Comparison of ENCODE assay signal across 10 mouse cellular contexts in the genomic region with DNA sequence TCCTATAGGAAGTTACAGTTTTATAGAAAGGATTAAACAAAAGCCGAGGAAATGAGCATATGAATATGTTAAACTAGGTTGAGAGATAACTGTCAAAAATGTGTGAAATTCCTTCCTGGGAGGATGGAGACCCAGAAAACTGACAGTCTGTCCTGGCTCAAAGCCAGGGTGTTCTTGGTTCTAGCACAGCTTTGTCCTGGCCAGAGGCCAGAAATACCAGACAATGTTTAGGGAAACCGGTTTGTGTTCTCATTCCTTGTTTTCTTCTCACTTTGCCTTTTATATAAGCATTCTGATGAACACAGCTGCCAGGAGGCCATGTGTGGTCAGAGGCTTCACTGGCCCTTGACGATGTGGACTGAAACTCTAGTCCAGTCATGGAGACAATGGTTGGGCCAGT.
DNase-seq lines count a peak whose midpoint lies in the region; ATAC-seq and TF ChIP-seq lines count a peak whose summit lies in the region.
"Had no signal": no experiment of that assay in that cellular context is flagged by ENCODE, and none has a peak within 500 bp of the region (broad histone marks: within the 10 kb centered on the region; RNA-seq: fewer than 3 reads in every experiment).

No protein-coding gene starts in this region.

- peak; percentile 42; the same call in 1 of the 2 replicates for ATAC-seq in forebrain, embryonic 14.5 days
- no peak for ATAC-seq in forebrain, embryonic 15.5 days (replicated peaks)
- ATAC-seq in midbrain, postnatal 0 days (ENCODE audit: low FRiP score) = no peak
- ATAC-seq in midbrain, embryonic 13.5 days = no peak
- ATAC-seq in forebrain, embryonic 11.5 days (replicated peaks; ENCODE audit: low FRiP score) = no peak

- H3K4me3 ChIP-seq in forebrain, embryonic 14.5 days (ENCODE audit: low read depth, low read length) = no peak overlapping the region
- no peak overlapping the region for H3K4me3 ChIP-seq in forebrain, embryonic 15.5 days
- H3K4me3 ChIP-seq in midbrain, postnatal 0 days (ENCODE audit: low read depth, low read length) = no peak overlapping the region
- H3K4me3 ChIP-seq in midbrain, embryonic 13.5 days (replicated peaks) = no peak overlapping the region
- H3K4me3 ChIP-seq in forebrain, embryonic 11.5 days (ENCODE audit: low read depth, low read length) = no peak overlapping the region
- H3K4me3 ChIP-seq: gastrocnemius, adult 2 months had no signal

- H3K9ac ChIP-seq in forebrain, embryonic 14.5 days (ENCODE audit: low read length) = no peak overlapping the region
- no peak overlapping the region for H3K9ac ChIP-seq in forebrain, embryonic 15.5 days (replicated peaks)
- H3K9ac ChIP-seq in midbrain, postnatal 0 days (replicated peaks; ENCODE audit: low read length, poor library complexity, severe bottlenecking) = no peak overlapping the region
- no peak overlapping the region for H3K9ac ChIP-seq in midbrain, embryonic 13.5 days (replicated peaks)
- no peak overlapping the region for H3K9ac ChIP-seq in forebrain, embryonic 11.5 days (ENCODE audit: low read length)

- H3K4me2 ChIP-seq in forebrain, embryonic 14.5 days (ENCODE audit: low read length) = no peak overlapping the region
- no peak overlapping the region for H3K4me2 ChIP-seq in forebrain, embryonic 15.5 days (replicated peaks)
- H3K4me2 ChIP-seq in midbrain, postnatal 0 days (ENCODE audit: low read depth, low read length, poor library complexity, severe bottlenecking) = no peak overlapping the region
- H3K4me2 ChIP-seq in midbrain, embryonic 13.5 days (replicated peaks) = no peak overlapping the region
- H3K4me2 ChIP-seq in forebrain, embryonic 11.5 days (ENCODE audit: low read depth, low read length, severe bottlenecking) = no peak overlapping the region
- H3K4me2 ChIP-seq: liver, embryonic 11.5 days had no signal

- H3K4me1 ChIP-seq in forebrain, embryonic 14.5 days (ENCODE audit: control insufficient read depth, insufficient read depth, low read length) = no peaks in the 10 kb centered on the region
- no peaks in the 10 kb centered on the region for H3K4me1 ChIP-seq in forebrain, embryonic 15.5 days
- 0 out of 2 replicates have a peak, but pooled peaks cover 3% of the 10 kb centered on the region for H3K4me1 ChIP-seq in midbrain, postnatal 0 days (ENCODE audit: insufficient read depth, low read length)
- 0 out of 2 replicates have a peak, but pooled peaks cover 3% of the 10 kb centered on the region for H3K4me1 ChIP-seq in midbrain, embryonic 13.5 days (replicated peaks)
- no peaks in the 10 kb centered on the region for H3K4me1 ChIP-seq in forebrain, embryonic 11.5 days (replicated peaks; ENCODE audit: control insufficient read depth, insufficient read depth, low read length)

- WGBS in forebrain, embryonic 14.5 days = 49% methylated on average over 3 of the region's 3 CpGs
- WGBS in forebrain, embryonic 15.5 days = 43% methylated on average over 3 of the region's 3 CpGs
- whole genome bisulfite sequencing in midbrain, postnatal 0 days = 61% methylated on average over 3 of the region's 3 CpGs
- WGBS in midbrain, embryonic 13.5 days = 81% methylated on average over 3 of the region's 3 CpGs
- WGBS in forebrain, embryonic 11.5 days = 88% methylated on average over 3 of the region's 3 CpGs

- H3K36me3 ChIP-seq in forebrain, embryonic 14.5 days (ENCODE audit: control insufficient read depth, insufficient read depth, low read length) = no peaks in the 10 kb centered on the region
- H3K36me3 ChIP-seq in forebrain, embryonic 15.5 days = no peaks in the 10 kb centered on the region
- no peaks in the 10 kb centered on the region for H3K36me3 ChIP-seq in midbrain, postnatal 0 days (ENCODE audit: insufficient read depth, low read length)
- no peaks in the 10 kb centered on the region for H3K36me3 ChIP-seq in midbrain, embryonic 13.5 days
- no peaks in the 10 kb centered on the region for H3K36me3 ChIP-seq in forebrain, embryonic 11.5 days (ENCODE audit: control insufficient read depth, insufficient read depth, low read length)

- no peak for TF ChIP-seq CTCF in midbrain, postnatal 0 days (IDR thresholded peaks at IDR 0.05)

- DNase-seq in forebrain, embryonic 14.5 days (ENCODE audit: low spot score) = peak; percentile 74
- DNase-seq in midbrain, postnatal 0 days (ENCODE audit: low spot score) = peak; percentile 55
- peak; percentile 28 to 59 for DNase-seq in kidney, postnatal 4 days
- DNase-seq in right cerebral cortex, adult 2 months (ENCODE audit: low spot score in 2 of 2) = peak; percentile 12 to 13
- DNase-seq in adrenal gland, adult 2 months = no peak
- no peak for DNase-seq in forebrain, embryonic 11.5 days (ENCODE audit: low spot score)
- DNase-seq: gastrocnemius, adult 2 months had no signal

- no peak overlapping the region for H3K27ac ChIP-seq in forebrain, embryonic 14.5 days (ENCODE audit: low read depth, low read length)
- no peak overlapping the region for H3K27ac ChIP-seq in forebrain, embryonic 15.5 days (replicated peaks)
- H3K27ac ChIP-seq in midbrain, postnatal 0 days (ENCODE audit: low read depth, low read length) = no peak overlapping the region
- H3K27ac ChIP-seq in midbrain, embryonic 13.5 days = no peak overlapping the region
- no peak overlapping the region for H3K27ac ChIP-seq in forebrain, embryonic 11.5 days (ENCODE audit: low read depth, low read length)
- H3K27ac ChIP-seq: gastrocnemius, adult 2 months had no signal

- H3K27me3 ChIP-seq in forebrain, embryonic 14.5 days (replicated peaks; ENCODE audit: control insufficient read depth, insufficient read depth, low read length) = no peaks in the 10 kb centered on the region
- H3K27me3 ChIP-seq in forebrain, embryonic 15.5 days = no peaks in the 10 kb centered on the region
- no peaks in the 10 kb centered on the region for H3K27me3 ChIP-seq in midbrain, postnatal 0 days (ENCODE audit: insufficient read depth, low read length)
- no peaks in the 10 kb centered on the region for H3K27me3 ChIP-seq in midbrain, embryonic 13.5 days
- H3K27me3 ChIP-seq in forebrain, embryonic 11.5 days (ENCODE audit: control insufficient read depth, insufficient read depth, low read length) = no peaks in the 10 kb centered on the region

- H3K9me3 ChIP-seq in forebrain, embryonic 14.5 days (replicated peaks; ENCODE audit: control insufficient read depth, low read length) = no peaks in the 10 kb centered on the region
- H3K9me3 ChIP-seq in forebrain, embryonic 15.5 days = no peaks in the 10 kb centered on the region
- H3K9me3 ChIP-seq in midbrain, postnatal 0 days (ENCODE audit: low read length) = no peaks in the 10 kb centered on the region
- H3K9me3 ChIP-seq in midbrain, embryonic 13.5 days = no peaks in the 10 kb centered on the region
- H3K9me3 ChIP-seq in forebrain, embryonic 11.5 days (ENCODE audit: control insufficient read depth, low read length) = no peaks in the 10 kb centered on the region

Comparison
In these comparisons a context has a peak if more than half of its experiments do, and no peak if none do; other contexts are left out.
1. DNase-seq: peak in forebrain, embryonic 14.5 days (single experiment), midbrain, postnatal 0 days (single experiment), kidney, postnatal 4 days (2 of 2) and right cerebral cortex, adult 2 months (2 of 2); none in adrenal gland, adult 2 months (single experiment) and forebrain, embryonic 11.5 days (single experiment).